Mouse (Mus musculus) CD4-positive, CD25-positive, alpha-beta regulatory T cell (primary cell): ENCODE measurements around the gene Cenpp. TPM values are rescaled to one million over a fixed set of nuclear protein-coding genes. Genes with fewer than 3 reads are reported as not detected.

ENCODE experiments used
- polyA plus RNA-seq: library from polyadenylated mRNA; unstranded; fragments of 100-300 nt; shearing (Covaris generic); gene quantifications from one replicate; pipeline ENCODE4 v1.2.1, GENCODE M21; 2017

The Cenpp gene
- 2.1 TPM for polyA plus RNA-seq

GRCm38 (mm10) chr13:49652481-49653179, at the start of gene Cenpp, which contains the start of gene Nol8:
Cenpp (minus strand) TSS chr13:49652785.
Nol8 (plus strand) TSS chr13:49653078.

GRCm38 (mm10) chr13:49681351-49682232, 29.0 kb upstream of the Cenpp start, which contains the start of gene Iars:
Iars (plus strand) TSS chr13:49682100.

GRCm38 (mm10) chr13:49607714-49608113, 44.9 kb downstream of the Cenpp start, which contains the start of gene Ogn:
Ogn (plus strand) TSS chr13:49608046.

GRCm38 (mm10) chr13:49581541-49582530, 70.7 kb downstream of the Cenpp start, which contains the start of gene Omd:
Omd (plus strand) TSS chr13:49582462.

GRCm38 (mm10) chr13:49544279-49544678, 108.3 kb downstream of the Cenpp start, which contains the start of gene Aspn:
Aspn (plus strand) TSS chr13:49544443.

GRCm38 (mm10) chr13:49504510-49504909, 148.1 kb downstream of the Cenpp start, which contains the start of gene Ecm2:
Ecm2 (plus strand) TSS chr13:49504810.

GRCm38 (mm10) chr13:49492376-49493368, 159.9 kb downstream of the Cenpp start, which contains the start of gene Tes3-ps:
Tes3-ps (plus strand) TSS chr13:49493318.

GRCm38 (mm10) chr13:49420754-49421605, 231.6 kb downstream of the Cenpp start, which contains the start of gene Ippk:
Ippk (plus strand) TSS chr13:49421249.

Other genes with a start within 250 kb of the Cenpp start
- 13.1 TPM for gene Ippk, start 231.5 kb downstream of the Cenpp start, polyA plus RNA-seq
- gene Tes3-ps, start 159.5 kb downstream of the Cenpp start, polyA plus RNA-seq = 4.5 TPM
- gene Ecm2, start 148.0 kb downstream of the Cenpp start, polyA plus RNA-seq = 0.11 TPM
- gene Aspn, start 108.3 kb downstream of the Cenpp start, polyA plus RNA-seq = not detected
- gene Omd, start 70.3 kb downstream of the Cenpp start, polyA plus RNA-seq = 0.11 TPM
- 0.10 TPM for gene Ogn, start 44.7 kb downstream of the Cenpp start, polyA plus RNA-seq
- gene Nol8, start 293 bp upstream of the Cenpp start, polyA plus RNA-seq = 41.3 TPM
- gene Iars, start 29.3 kb upstream of the Cenpp start, polyA plus RNA-seq = 50.3 TPM
- gene Gm30302, start 146.2 kb upstream of the Cenpp start, polyA plus RNA-seq = not detected